Mouse (Mus musculus): ENCODE data around the gene Rph3a. TPM values are rescaled to one million over a fixed set of nuclear protein-coding genes. Genes with fewer than 3 reads are reported as not detected.

Gene Rph3a
- 0.31 and 0.33 TPM in 2 replicates for polyA plus RNA-seq (2012; rRNA removed)

GRCm38 (mm10) chr5:121009811-121010569, at the start of gene Rph3a:
Gene Rph3a, minus strand, starts transcription at chr5:121010092.
- DNase-seq (ENCODE audit: low read depth, low spot score): no peak
- 72% methylated on average over 12 of the region's 12 CpGs for WGBS

GRCm38 (mm10) chr5:121058261-121058660, 48.4 kb upstream of the Rph3a start:
- 88% methylated on average over 11 of the region's 11 CpGs for WGBS
- DNase-seq (ENCODE audit: low read depth, low spot score): no peak

- WGBS: 68% methylated on average over 9 of the region's 9 CpGs
These were observed 44.0 kb upstream of the Rph3a start for GRCm38 (mm10) chr5:121053886-121054285.

DNA sequence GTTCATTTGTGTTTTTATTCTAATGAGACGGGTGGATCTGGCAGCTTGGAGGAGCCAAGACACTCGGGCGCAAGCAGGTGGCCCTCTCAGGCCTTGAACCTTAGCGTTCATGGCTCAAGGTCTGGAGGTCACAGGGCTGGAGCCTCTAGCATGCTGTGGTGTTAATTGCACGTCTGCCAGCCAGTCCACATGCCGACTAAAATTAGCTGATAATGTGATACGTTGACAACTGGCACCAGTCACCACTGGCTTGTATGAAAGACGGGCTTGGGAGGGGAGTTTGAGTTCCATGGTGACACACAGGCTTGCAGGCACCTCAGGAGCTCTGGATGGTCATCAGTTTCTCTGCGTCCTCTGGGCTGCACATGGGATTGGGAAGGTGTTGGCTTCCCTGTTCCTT, 31.9 kb upstream of the Rph3a start:
- no peak for DNase-seq (ENCODE audit: low read depth, low spot score)
- WGBS: 63% methylated on average over 9 of the region's 9 CpGs

More at GRCm38 (mm10) chr5:121053886-121054285, 44.0 kb upstream of the Rph3a start:
- DNase-seq (ENCODE audit: low read depth, low spot score): no peak

GRCm38 (mm10) chr5:121039465-121039864, 29.6 kb upstream of the Rph3a start:
- DNase-seq (ENCODE audit: low read depth, low spot score): no peak
- WGBS: 72% methylated on average over 9 of the region's 9 CpGs

- 60% methylated on average over 9 of the region's 9 CpGs for WGBS
- no peak for DNase-seq (ENCODE audit: low read depth, low spot score)
These were observed 20.3 kb upstream of the Rph3a start for GRCm38 (mm10) chr5:121030161-121030560.

DNA sequence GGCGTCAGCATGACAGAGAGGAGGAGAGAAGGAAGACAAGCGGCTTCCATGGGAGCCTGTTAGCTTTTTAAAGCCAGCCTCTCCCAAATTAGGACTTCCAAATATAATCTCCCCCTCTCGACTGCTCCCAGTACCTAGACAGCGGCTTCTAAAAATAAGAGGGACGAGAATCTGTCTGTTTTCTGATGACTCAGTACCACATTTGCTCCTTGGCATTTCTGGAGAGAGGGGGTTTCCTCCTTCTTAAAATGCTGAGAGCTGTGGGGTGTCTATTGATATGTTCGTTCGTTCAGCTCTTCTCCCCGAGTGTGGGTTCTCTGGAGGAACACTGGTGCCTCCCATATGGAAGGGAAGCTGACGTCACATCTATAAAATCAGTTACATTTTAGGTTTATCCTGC, 9.6 kb upstream of the Rph3a start:
- no peak for DNase-seq (ENCODE audit: low read depth, low spot score)
- WGBS: 69% methylated on average over 9 of the region's 9 CpGs

DNA sequence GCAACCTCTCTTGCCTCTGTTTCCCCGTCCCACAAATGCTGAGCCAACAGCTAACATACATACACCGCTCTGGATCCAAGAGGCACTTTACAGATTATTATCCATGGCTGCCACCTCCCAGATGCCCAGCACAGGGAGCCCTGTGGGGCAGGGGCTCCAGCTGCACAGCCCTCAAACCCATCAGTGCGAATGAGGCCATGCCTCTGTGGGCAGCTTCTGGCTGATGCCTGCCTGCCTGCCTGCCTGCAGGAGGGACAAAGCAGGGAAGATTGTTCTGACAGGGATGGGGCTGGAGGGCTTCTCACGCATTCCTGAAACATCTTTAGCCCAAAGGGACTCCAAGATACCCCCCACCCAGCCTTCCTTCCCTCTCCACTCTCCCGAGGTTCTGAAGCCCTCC, 7.8 kb upstream of the Rph3a start:
- WGBS: 74% methylated on average over 5 of the region's 5 CpGs

DNA sequence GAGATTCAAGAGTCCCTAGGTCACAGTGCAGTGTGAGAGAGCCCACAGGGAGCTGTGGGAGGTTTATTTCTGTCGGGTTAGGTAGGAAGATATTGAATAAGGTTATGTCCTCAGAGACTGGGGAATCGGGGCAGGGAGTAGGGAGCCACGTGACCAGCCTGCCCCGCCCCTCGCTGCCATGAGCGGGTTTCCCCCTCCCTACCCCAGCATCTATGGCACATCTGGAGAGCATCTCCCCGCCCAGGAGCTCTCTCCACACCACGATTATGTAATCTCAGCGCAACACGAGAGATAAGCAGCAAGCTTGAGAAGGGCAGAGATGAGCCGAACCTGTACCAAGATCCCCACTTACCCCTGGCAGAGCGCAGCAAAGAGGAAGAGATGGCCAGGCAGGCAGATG, 6.5 kb upstream of the Rph3a start:
- WGBS: 29% methylated on average over 12 of the region's 12 CpGs
- DNase-seq (ENCODE audit: low read depth, low spot score): no peak

More for the DNA sequence above, 7.8 kb upstream of the Rph3a start:
- no peak for DNase-seq (ENCODE audit: low read depth, low spot score)

DNA sequence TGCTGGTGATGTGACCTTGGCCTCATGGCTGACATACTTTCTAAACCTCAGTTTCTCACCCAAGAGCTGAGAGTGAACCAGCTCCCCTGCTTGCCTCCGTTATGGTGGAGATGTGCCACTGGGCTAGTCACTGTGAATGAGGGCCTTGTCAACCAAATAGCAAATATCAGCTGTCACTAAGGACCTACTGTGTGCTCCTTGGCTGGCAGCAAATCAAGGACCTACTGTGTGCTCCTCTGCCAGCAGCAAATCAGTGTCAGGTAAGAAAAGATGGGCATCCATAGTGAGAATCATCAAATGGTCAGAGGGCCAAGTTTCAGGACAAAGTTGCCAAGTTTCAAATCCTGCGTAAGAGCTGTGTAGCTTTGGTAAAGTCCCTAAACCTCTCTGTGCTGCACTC, 4.6 kb upstream of the Rph3a start:
- DNase-seq (ENCODE audit: low read depth, low spot score): no peak
- WGBS: 92% methylated on average over 2 of the region's 2 CpGs

DNA sequence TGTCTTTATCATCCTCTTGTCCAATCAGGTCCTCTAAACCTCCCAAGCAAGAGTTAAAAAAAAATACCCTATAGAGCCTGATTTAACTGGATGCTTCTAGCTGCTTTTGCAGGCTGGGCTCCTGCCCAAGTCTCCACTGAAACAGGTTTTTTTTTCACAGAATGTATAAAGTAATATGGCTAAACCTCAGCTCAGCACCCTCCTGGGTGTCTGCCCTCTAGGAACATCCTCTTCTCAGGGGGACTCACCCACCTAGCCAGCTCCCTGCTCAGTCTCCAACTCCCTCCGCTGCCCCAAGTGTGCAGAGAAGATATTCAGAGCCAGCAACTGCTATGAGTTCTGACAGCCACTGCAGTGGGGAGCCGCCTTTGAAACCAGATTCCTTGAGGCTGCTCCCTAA, 2.1 kb upstream of the Rph3a start:
- 36% methylated on average over 2 of the region's 2 CpGs for WGBS
- DNase-seq (ENCODE audit: low read depth, low spot score): no peak

DNA sequence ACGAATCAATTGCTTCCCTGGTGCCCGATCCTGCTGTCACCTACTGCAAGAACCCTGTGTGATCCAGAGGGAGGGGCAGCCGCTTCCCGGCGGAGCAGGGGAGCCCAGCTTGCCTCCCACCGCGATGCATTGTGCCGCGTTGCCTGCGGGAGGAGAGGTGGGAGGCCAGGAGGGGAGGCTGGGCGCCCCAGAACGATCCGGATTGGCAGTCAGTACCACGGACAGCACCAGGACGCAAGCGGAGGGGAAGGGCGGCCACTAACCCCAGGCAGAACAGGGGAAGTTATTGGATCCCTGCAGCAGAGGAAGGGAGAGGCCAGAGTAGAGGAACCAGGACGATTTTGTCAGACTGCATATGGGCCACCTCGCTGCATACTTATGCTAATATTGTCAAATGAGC, 486 bp downstream of the Rph3a start:
- DNase-seq (ENCODE audit: low read depth, low spot score): no peak
- 2% methylated on average over 19 of the region's 19 CpGs for WGBS

- DNase-seq (ENCODE audit: low read depth, low spot score): no peak
- WGBS: 20% methylated on average over 15 of the region's 15 CpGs
These were observed 1.3 kb downstream of the Rph3a start for GRCm38 (mm10) chr5:121008411-121009239.

- DNase-seq (ENCODE audit: low read depth, low spot score): no peak
- 79% methylated on average over 3 of the region's 3 CpGs for WGBS
These were observed 2.3 kb downstream of the Rph3a start for GRCm38 (mm10) chr5:121007563-121007962.

DNA sequence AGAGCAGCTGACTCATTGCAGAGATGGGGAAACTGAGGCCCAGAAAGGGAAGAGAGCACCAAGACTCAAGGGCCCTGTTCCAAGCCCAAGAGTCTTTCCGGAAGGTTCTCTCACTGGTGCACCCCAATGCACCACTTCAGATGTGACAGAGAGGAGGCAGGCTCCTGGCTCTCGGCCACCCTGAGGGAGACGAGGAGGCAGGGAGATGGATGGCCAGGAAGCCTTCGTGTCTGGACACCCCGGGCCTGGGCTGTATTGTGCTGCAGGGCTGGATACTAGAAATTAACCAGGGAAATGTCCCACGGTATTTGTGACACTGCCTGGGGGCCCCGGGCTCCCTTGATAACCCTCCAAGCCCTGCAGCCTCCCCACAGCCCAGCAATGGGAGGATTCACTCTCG, 2.8 kb downstream of the Rph3a start:
- 73% methylated on average over 8 of the region's 8 CpGs for whole genome bisulfite sequencing
- DNase-seq (ENCODE audit: low read depth, low spot score): no peak

DNA sequence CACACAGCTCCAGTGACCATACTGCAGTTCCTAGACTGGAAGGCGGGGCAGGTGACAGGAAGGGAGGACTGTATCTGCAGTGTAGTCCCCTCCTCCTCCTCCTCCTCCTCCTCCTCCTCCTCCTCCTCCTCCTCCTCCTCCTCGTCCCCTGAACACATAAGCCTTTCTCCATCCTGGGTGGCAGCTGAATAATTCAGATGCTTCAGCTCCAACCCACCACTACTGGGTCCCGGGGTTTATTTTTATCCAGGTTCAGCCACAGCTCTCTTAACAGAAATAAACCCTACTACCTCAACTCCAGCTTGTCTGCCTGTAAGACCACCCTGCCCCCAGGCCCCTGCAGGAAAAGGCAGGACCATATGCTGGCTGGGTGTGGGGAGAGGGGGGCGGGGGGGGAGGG, 3.7 kb downstream of the Rph3a start:
- DNase-seq (ENCODE audit: low read depth, low spot score): no peak
- whole genome bisulfite sequencing: 33% methylated on average over 4 of the region's 4 CpGs

GRCm38 (mm10) chr5:121003781-121004180, 6.1 kb downstream of the Rph3a start:
- no peak for DNase-seq (ENCODE audit: low read depth, low spot score)
- 30% methylated on average over 17 of the region's 17 CpGs for WGBS

DNA sequence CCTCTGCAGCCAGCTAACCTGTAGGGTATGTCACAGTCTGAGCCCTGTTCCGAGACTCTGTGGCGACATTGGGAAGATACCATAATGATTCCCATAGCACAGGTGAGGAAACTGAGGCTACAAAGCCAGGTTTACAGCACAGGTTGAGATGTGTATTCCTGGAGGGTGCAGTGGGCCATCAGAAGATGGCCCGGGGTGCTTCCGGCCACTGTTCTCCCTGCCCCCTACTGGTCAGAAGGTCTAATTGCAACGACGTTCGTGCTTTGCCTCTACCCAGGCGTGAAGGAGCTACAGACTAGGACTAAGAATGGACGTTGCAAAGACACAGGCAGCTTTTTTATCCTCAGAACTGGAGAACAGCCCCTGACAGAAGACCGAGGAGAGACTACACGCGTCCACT, 10.3 kb downstream of the Rph3a start:
- 38% methylated on average over 12 of the region's 12 CpGs for WGBS
- DNase-seq (ENCODE audit: low read depth, low spot score): no peak

- no peak for DNase-seq (ENCODE audit: low read depth, low spot score)
- 91% methylated on average over 3 of the region's 3 CpGs for WGBS
These were observed 21.5 kb downstream of the Rph3a start for GRCm38 (mm10) chr5:120988373-120988772.

GRCm38 (mm10) chr5:120983029-120983428, 26.9 kb downstream of the Rph3a start:
- no peak for DNase-seq (ENCODE audit: low read depth, low spot score)
- WGBS: 83% methylated on average over 1 of the region's 1 CpGs

DNA sequence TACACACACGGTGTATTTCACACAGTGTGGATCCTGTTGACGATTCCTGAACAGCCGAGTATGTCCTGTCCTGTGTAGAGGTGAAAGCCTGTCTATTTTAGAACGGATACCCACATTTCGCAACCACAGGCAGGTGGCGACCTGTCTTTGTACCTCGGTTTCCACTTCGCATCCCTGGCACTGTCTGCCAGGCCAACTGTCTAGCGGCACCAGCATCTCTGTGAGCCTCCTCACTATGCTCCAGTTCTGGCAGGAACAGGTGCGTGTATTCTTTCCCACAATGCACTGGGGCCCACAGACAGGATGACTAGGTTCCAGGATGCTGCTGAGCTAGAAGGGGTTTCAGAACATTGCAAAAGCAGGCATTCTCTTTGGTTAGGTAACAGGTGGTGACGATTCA, 28.7 kb downstream of the Rph3a start:
- 91% methylated on average over 11 of the region's 11 CpGs for WGBS
- DNase-seq (ENCODE audit: low read depth, low spot score): no peak
